Mouse (Mus musculus): Measurements from ENCODE around the gene Btbd17. TPM values are rescaled to one million over a fixed set of nuclear protein-coding genes. Genes with fewer than 3 reads are reported as not detected.

The Btbd17 gene
- polyA plus RNA-seq (2015; fragmentation: Nextera tagmentation; extraction: Ambion mirVana) = not detected in 2 replicates

DNA sequence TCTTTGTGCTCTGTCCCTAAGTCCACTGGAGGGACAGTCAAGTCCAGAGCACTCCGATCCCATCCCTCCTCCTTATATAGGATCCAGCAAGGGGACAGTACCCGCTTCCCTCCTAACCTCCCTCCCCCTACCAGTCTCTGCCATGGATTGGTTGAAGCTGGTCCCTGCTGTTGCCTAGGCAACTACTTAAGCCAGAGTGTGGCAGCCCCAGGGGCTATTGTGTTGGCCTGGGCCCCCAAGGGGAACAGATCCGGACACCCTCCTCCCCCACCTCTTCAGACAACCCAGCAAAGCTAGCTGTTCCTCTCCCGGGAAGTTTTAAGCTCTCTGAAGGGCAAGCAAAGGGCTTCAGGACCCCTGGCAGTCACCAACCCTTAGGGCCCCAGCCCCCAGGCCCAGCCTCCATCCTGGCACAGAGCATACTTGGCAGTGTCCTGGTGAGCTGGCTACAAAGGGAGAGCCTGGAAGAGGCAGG is at the start of gene Btbd17:
TSS of gene Btbd17 (minus strand) at position 98 of the 475 bp plus-strand sequence.

DNA sequence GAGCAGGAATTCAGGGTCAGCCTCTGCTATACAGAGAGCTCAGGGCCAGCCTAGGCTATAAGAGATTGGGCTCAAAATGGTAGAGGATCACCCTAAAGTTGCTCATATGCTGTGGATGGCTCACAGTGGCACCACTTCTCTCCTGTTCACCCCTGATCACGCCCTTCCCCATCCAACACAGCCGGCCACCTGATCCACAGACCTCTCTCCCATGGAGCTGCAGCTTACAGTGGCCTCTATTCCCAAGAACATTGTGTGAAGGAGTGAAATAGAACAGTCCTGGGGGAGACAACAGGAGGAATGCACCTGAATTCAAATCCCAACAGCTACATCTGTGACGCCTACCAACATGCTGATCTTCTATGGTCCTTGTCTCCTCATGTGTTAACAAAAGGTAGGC is 2.9 kb upstream of the Btbd17 start, which contains the start of gene Gpr142:
TSS of gene Gpr142 (plus strand) at position 301 of the 400 bp plus-strand sequence.

DNA sequence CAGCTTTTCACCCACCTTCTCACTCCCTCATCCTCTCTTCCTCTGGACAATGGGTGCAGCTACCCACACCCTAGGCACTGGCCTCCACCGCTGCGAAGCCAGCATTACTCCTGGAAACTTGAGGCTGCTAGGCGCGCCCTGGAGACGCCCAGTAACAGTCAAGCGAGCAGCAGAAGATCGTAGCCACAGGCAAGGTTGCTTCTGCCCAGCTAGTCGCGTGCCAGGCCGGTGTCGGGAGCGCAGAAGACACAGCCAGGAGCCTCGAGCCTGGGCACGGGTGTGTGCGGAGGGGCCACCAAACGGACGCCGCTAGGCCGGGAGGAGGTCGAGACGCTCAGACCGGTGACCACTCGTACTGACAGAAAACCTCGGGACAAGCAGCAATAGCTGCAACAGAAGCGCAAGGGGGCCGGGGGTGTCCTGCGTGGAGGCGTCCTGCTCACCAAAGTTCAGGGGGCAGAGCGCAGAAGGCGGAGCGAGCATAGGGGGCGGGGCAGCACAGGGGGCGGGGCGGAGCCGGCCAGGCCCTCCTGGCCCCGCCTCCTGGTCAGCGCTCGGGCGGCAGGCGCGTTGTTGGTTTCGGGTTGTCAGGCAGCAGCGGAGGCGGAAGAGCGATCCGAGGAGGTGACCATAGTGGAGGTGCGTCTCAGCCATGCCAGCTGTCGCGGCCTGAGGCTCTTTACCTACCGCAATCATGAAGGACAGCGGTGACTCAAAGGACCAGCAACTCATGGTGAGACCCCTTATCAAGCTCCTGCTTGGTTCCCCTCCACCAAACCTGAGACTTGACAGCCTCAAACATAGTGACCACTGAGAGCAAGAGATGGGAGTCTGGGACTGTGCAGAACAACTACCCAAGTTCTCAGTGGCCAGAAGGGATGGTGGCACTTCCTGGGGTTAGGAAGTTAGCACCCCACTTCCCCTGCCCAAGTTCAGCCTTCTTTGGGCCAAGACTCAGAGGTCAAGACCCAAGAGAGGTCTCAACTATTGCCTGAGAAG is 30.6 kb downstream of the Btbd17 start, which contains the start of gene Kif19a:
TSS of gene Kif19a (plus strand) at position 569 of the 999 bp plus-strand sequence.

Other genes with a start within 250 kb of the Btbd17 start
- gene Rpl38, start 127.4 kb downstream of the Btbd17 start, polyA plus RNA-seq (2015; fragmentation: Nextera tagmentation; extraction: Ambion mirVana) = 856 and 902 TPM in 2 replicates
- 8.6 and 9.8 TPM in 2 replicates for gene Ttyh2, start 120.5 kb downstream of the Btbd17 start, polyA plus RNA-seq (2015; fragmentation: Nextera tagmentation; extraction: Ambion mirVana)
- 0.36 and 0.67 TPM in 2 replicates for gene Dnaic2, start 68.5 kb downstream of the Btbd17 start, polyA plus RNA-seq (2015; fragmentation: Nextera tagmentation; extraction: Ambion mirVana)
- gene Kif19a, start 30.6 kb downstream of the Btbd17 start, polyA plus RNA-seq (2015; fragmentation: Nextera tagmentation; extraction: Ambion mirVana) = 0.23 TPM in 1 of 2 replicates, not detected in the other
- not detected in 2 replicates for gene Gpr142, start 3.0 kb upstream of the Btbd17 start, polyA plus RNA-seq (2015; fragmentation: Nextera tagmentation; extraction: Ambion mirVana)
- gene Gprc5c, start 55.2 kb upstream of the Btbd17 start, polyA plus RNA-seq (2015; fragmentation: Nextera tagmentation; extraction: Ambion mirVana) = 4.9 and 5.6 TPM in 2 replicates
- gene Cd300a, start 94.1 kb upstream of the Btbd17 start, polyA plus RNA-seq (2015; fragmentation: Nextera tagmentation; extraction: Ambion mirVana) = 2.0 and 3.5 TPM in 2 replicates
- gene Cd300lb, start 138.4 kb upstream of the Btbd17 start, polyA plus RNA-seq (2015; fragmentation: Nextera tagmentation; extraction: Ambion mirVana) = 1.3 and 4.5 TPM in 2 replicates
- not detected in 2 replicates for gene Cd300c, start 173.2 kb upstream of the Btbd17 start, polyA plus RNA-seq (2015; fragmentation: Nextera tagmentation; extraction: Ambion mirVana)
- gene Cd300ld, start 194.0 kb upstream of the Btbd17 start, polyA plus RNA-seq (2015; fragmentation: Nextera tagmentation; extraction: Ambion mirVana) = 1.1 and 3.8 TPM in 2 replicates
- 2.9 and 8.2 TPM in 2 replicates for gene Cd300c2, start 205.9 kb upstream of the Btbd17 start, polyA plus RNA-seq (2015; fragmentation: Nextera tagmentation; extraction: Ambion mirVana)
- not detected in 2 replicates for gene Cd300ld2, start 220.2 kb upstream of the Btbd17 start, polyA plus RNA-seq (2015; fragmentation: Nextera tagmentation; extraction: Ambion mirVana)
- gene Cd300ld4, start 231.1 kb upstream of the Btbd17 start, polyA plus RNA-seq (2015; fragmentation: Nextera tagmentation; extraction: Ambion mirVana) = 0.16 TPM in 1 of 2 replicates, not detected in the other
- gene Cd300ld5, start 241.8 kb upstream of the Btbd17 start, polyA plus RNA-seq (2015; fragmentation: Nextera tagmentation; extraction: Ambion mirVana) = 0.16 TPM in 1 of 2 replicates, not detected in the other

All from urinary bladder, postnatal 0 days (tissue).